Mouse (Mus musculus) liver, postnatal 0 days (tissue): ENCODE results near the gene Ppp4c.

ENCODE experiments used
- CTCF ChIP-seq: sonication (generic); IDR thresholded peaks from 2 replicates; pipeline ENCODE4 v1.5.1; 2016; ENCODE audit warnings: antibody characterized with exemption, low read depth
- EP300 ChIP-seq: IDR thresholded peaks from 2 replicates; pipeline ENCODE4 v1.6.1; 2016; ENCODE audit warnings: antibody characterized with exemption, low read depth, mild to moderate bottlenecking

DNA sequence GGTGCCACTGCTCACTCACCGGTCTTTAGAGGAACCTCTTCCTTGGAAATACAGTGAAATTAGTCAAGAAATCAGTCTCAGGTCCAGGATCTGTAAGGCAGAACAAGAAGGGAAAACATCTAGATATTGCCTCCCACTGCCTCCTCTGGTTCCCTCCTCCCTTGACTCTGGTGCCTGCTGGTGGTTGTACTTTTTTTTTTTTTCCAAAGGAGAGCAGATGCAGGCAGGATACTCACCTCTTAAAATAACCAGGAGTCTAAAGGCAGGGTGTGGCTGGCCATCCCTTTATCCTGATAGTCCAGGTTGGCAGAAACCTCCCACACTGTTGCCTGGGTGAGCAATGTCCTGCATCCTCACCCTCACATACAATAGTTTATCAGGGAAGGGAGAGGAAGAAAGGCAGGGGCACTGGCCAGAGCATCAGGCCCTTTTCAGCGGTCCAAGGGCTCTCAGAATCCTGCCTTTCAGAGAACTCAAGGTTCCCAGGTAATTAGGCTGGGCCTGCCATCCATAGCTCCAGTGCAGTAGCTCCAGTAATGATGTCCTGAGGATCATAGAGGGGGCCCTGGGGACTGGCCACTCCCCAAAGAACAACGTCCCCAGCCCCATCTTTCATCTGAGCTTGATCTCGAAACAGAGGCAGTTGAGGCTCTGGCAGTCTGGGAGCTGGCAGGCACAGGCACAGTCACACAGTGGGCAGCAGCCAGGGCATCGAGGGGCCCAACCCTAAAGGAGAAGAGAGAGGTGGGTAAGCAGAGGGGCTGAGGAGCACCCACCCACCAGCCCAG, 8.2 kb upstream of the Ppp4c start:
- no peak for TF ChIP-seq CTCF
- TF ChIP-seq EP300, result no peak
